Mouse (Mus musculus) heart, embryonic 12.5 days (tissue): ENCODE results near the gene Mgat5. TPM values are rescaled to one million over a fixed set of nuclear protein-coding genes. Genes with fewer than 3 reads are reported as not detected.

ENCODE experiments used
- ATAC-seq: fragments of 200-750 bp; cut with Nextera tagmentation; 2 replicates; pipeline ENCODE4 v1.8.0; 2017; ENCODE audit warnings: moderate TSS enrichment, moderate library complexity; ENCODE audit not compliant: insufficient number of reproducible peaks, low FRiP score
- H3K27ac ChIP-seq: fragments of 300-500 bp; sonication (generic); 2 replicates; pipeline ENCODE4 v1.5.1; 2016; ENCODE audit warnings: mild to moderate bottlenecking, moderate library complexity; ENCODE audit not compliant: poor library complexity, severe bottlenecking
- H3K27me3 ChIP-seq: fragments of 300-500 bp; sonication (generic); replicated peaks from 2 replicates; pipeline ENCODE4 v1.6.1; 2016; ENCODE audit warnings: mild to moderate bottlenecking, moderate library complexity
- H3K36me3 ChIP-seq: fragments of 300-500 bp; sonication (generic); 2 replicates; pipeline ENCODE4 v1.6.1; 2016; ENCODE audit warnings: mild to moderate bottlenecking, moderate library complexity
- H3K4me1 ChIP-seq: fragments of 300-500 bp; sonication (generic); replicated peaks from 2 replicates; pipeline ENCODE4 v1.6.1; 2016; ENCODE audit warnings: mild to moderate bottlenecking
- H3K4me2 ChIP-seq: fragments of 300-500 bp; sonication (generic); 2 replicates; pipeline ENCODE4 v1.6.1; 2016; ENCODE audit warnings: mild to moderate bottlenecking, moderate library complexity
- H3K4me3 ChIP-seq: fragments of 300-500 bp; sonication (generic); 2 replicates; pipeline ENCODE4 v1.5.1; 2016; ENCODE audit warnings: mild to moderate bottlenecking
- H3K9ac ChIP-seq: fragments of 300-500 bp; sonication (generic); 2 replicates; pipeline ENCODE4 v1.6.1; 2016; ENCODE audit warnings: mild to moderate bottlenecking, moderate library complexity
- H3K9me3 ChIP-seq: fragments of 300-500 bp; sonication (generic); replicated peaks from 2 replicates; pipeline ENCODE4 v1.6.1; 2016; ENCODE audit warnings: mild to moderate bottlenecking, moderate library complexity
- WGBS: fragments of 180-500 bp; shearing (Covaris S2); methylation state at CpG from one replicate; pipeline ENCODE4 v1.1.7; 2016; 5-methylcytosine and 5-hydroxymethylcytosine counted together
- polyA plus RNA-seq: library from polyadenylated mRNA; unstranded; fragments of >200 nt; fragmentation: Nextera tagmentation; extraction: Ambion mirVana; gene quantifications from 2 replicates; pipeline ENCODE4 v1.2.1, GENCODE M21; 2016

Mgat5 gene
- polyA plus RNA-seq, 1 experiment from 2014 or later, result 4.3 TPM

- H3K27me3 ChIP-seq, result no peaks in the 10 kb centered on the region
- H3K9ac ChIP-seq, result no peak overlapping the region
- no peaks in the 10 kb centered on the region for H3K4me1 ChIP-seq
- 88% methylated on average over 9 of the region's 9 CpGs for WGBS
- H3K4me2 ChIP-seq, result no peak overlapping the region
- peaks cover 63% of the 10 kb centered on the region for H3K36me3 ChIP-seq
- H3K9me3 ChIP-seq, result peaks cover 3% of the 10 kb centered on the region; the same call in 1 of the 2 replicates
- H3K4me3 ChIP-seq, result no peak overlapping the region
- H3K27ac ChIP-seq, result no peak overlapping the region
- ATAC-seq, result no peak
Measured at GRCm38 (mm10) chr1:127387661-127388060, 182.8 kb downstream of the Mgat5 start.

GRCm38 (mm10) chr1:127394716-127395115 lies 189.9 kb downstream of the Mgat5 start:
- peaks cover 3% of the 10 kb centered on the region; the same call in 1 of the 2 replicates for H3K9me3 ChIP-seq
- no peaks in the 10 kb centered on the region for H3K4me1 ChIP-seq
- H3K4me3 ChIP-seq, result no peak overlapping the region
- 90% methylated on average over 2 of the region's 2 CpGs for WGBS
- H3K27me3 ChIP-seq, result no peaks in the 10 kb centered on the region
- H3K9ac ChIP-seq, result no peak overlapping the region
- ATAC-seq, result no peak
- peaks cover 32% of the 10 kb centered on the region for H3K36me3 ChIP-seq
- no peak overlapping the region for H3K27ac ChIP-seq
- no peak overlapping the region for H3K4me2 ChIP-seq

- Histone ChIP-seq H3K36me3 (peaks cover 30% of the 10 kb centered on the region), H3K4me2 (no peak overlapping the region), H3K4me1 (no peaks in the 10 kb centered on the region), H3K9me3 (peaks cover 3% of the 10 kb centered on the region; the same call in 1 of the 2 replicates), H3K9ac (no peak overlapping the region), H3K27me3 (no peaks in the 10 kb centered on the region), H3K4me3 (no peak overlapping the region), H3K27ac (no peak overlapping the region)
- WGBS, result 88% methylated on average over 5 of the region's 5 CpGs
- ATAC-seq, result no peak
Measured at GRCm38 (mm10) chr1:127395724-127396123, 190.9 kb downstream of the Mgat5 start.

GRCm38 (mm10) chr1:127396569-127397349 lies 191.9 kb downstream of the Mgat5 start:
- Histone ChIP-seq H3K9ac (no peak overlapping the region), H3K27me3 (no peaks in the 10 kb centered on the region), H3K4me3 (no peak overlapping the region), H3K27ac (no peak overlapping the region), H3K4me2 (no peak overlapping the region), H3K4me1 (no peaks in the 10 kb centered on the region), H3K36me3 (peaks cover 20% of the 10 kb centered on the region), H3K9me3 (no peaks in the 10 kb centered on the region)
- no peak for ATAC-seq
- WGBS, result 80% methylated on average over 12 of the region's 12 CpGs

GRCm38 (mm10) chr1:127397396-127397795 lies 192.6 kb downstream of the Mgat5 start:
- Histone ChIP-seq H3K4me3 (no peak overlapping the region), H3K4me2 (no peak overlapping the region), H3K9ac (no peak overlapping the region), H3K27ac (no peak overlapping the region), H3K27me3 (no peaks in the 10 kb centered on the region), H3K36me3 (peaks cover 21% of the 10 kb centered on the region; the same call in 1 of the 2 replicates), H3K4me1 (no peaks in the 10 kb centered on the region), H3K9me3 (no peaks in the 10 kb centered on the region)
- ATAC-seq, result no peak
- WGBS, result 81% methylated on average over 13 of the region's 13 CpGs

GRCm38 (mm10) chr1:127398186-127398585 lies 193.4 kb downstream of the Mgat5 start:
- no peak for ATAC-seq
- H3K4me3 ChIP-seq, result no peak overlapping the region
- H3K9ac ChIP-seq, result no peak overlapping the region
- H3K36me3 ChIP-seq, result peaks cover 18% of the 10 kb centered on the region
- WGBS, result 87% methylated on average over 5 of the region's 5 CpGs
- H3K27ac ChIP-seq, result no peak overlapping the region
- H3K27me3 ChIP-seq, result no peaks in the 10 kb centered on the region
- no peaks in the 10 kb centered on the region for H3K9me3 ChIP-seq
- H3K4me2 ChIP-seq, result no peak overlapping the region
- no peaks in the 10 kb centered on the region for H3K4me1 ChIP-seq

GRCm38 (mm10) chr1:127400198-127400597 lies 195.4 kb downstream of the Mgat5 start:
- no peak for ATAC-seq
- Histone ChIP-seq H3K4me2 (no peak overlapping the region), H3K36me3 (peaks cover 18% of the 10 kb centered on the region), H3K4me1 (0 out of 2 replicates have a peak, but pooled peaks cover 5% of the 10 kb centered on the region), H3K27ac (no peak overlapping the region), H3K9ac (no peak overlapping the region), H3K27me3 (no peaks in the 10 kb centered on the region), H3K4me3 (no peak overlapping the region), H3K9me3 (no peaks in the 10 kb centered on the region)
- 75% methylated on average over 2 of the region's 2 CpGs for WGBS

- WGBS, result 89% methylated on average over 6 of the region's 6 CpGs
Measured at GRCm38 (mm10) chr1:127400666-127401065, 195.9 kb downstream of the Mgat5 start.

GRCm38 (mm10) chr1:127404655-127405054 lies 199.8 kb downstream of the Mgat5 start:
- no peak overlapping the region for H3K9ac ChIP-seq
- no peak overlapping the region for H3K27ac ChIP-seq
- H3K4me1 ChIP-seq, result peaks cover 16% of the 10 kb centered on the region
- H3K27me3 ChIP-seq, result no peaks in the 10 kb centered on the region
- H3K9me3 ChIP-seq, result no peaks in the 10 kb centered on the region
- peaks cover 12% of the 10 kb centered on the region for H3K36me3 ChIP-seq
- WGBS, result 59% methylated on average over 3 of the region's 3 CpGs
- H3K4me2 ChIP-seq, result no peak overlapping the region
- ATAC-seq, result no peak
- H3K4me3 ChIP-seq, result no peak overlapping the region

More at GRCm38 (mm10) chr1:127400666-127401065, 195.9 kb downstream of the Mgat5 start:
- H3K4me1 ChIP-seq, result 0 out of 2 replicates have a peak, but pooled peaks cover 5% of the 10 kb centered on the region
- H3K4me2 ChIP-seq, result no peak overlapping the region
- no peak overlapping the region for H3K4me3 ChIP-seq
- H3K27me3 ChIP-seq, result no peaks in the 10 kb centered on the region
- no peak overlapping the region for H3K9ac ChIP-seq
- H3K36me3 ChIP-seq, result peaks cover 18% of the 10 kb centered on the region
- no peak overlapping the region for H3K27ac ChIP-seq
- H3K9me3 ChIP-seq, result no peaks in the 10 kb centered on the region
- ATAC-seq, result no peak

GRCm38 (mm10) chr1:127408957-127409423 lies 204.2 kb downstream of the Mgat5 start:
- H3K27me3 ChIP-seq, result no peaks in the 10 kb centered on the region
- ATAC-seq, result no peak

GRCm38 (mm10) chr1:127409512-127409911 lies 204.7 kb downstream of the Mgat5 start:
- Histone ChIP-seq H3K4me2 (no peak overlapping the region), H3K9ac (no peak overlapping the region), H3K4me3 (no peak overlapping the region), H3K4me1 (peaks cover 23% of the 10 kb centered on the region), H3K36me3 (peaks cover 16% of the 10 kb centered on the region), H3K9me3 (no peaks in the 10 kb centered on the region), H3K27me3 (no peaks in the 10 kb centered on the region), H3K27ac (peak overlapping the region; percentile 25; the same call in 1 of the 2 replicates)
- WGBS, result 29% methylated on average over 5 of the region's 5 CpGs
- ATAC-seq, result no peak

More at GRCm38 (mm10) chr1:127408957-127409423, 204.2 kb downstream of the Mgat5 start:
- H3K36me3 ChIP-seq, result peaks cover 15% of the 10 kb centered on the region
- WGBS, result 56% methylated on average over 2 of the region's 2 CpGs
- H3K4me3 ChIP-seq, result no peak overlapping the region
- no peak overlapping the region for H3K9ac ChIP-seq
- no peaks in the 10 kb centered on the region for H3K9me3 ChIP-seq
- H3K27ac ChIP-seq, result peak overlapping the region; percentile 20
- H3K4me1 ChIP-seq, result peaks cover 23% of the 10 kb centered on the region
- H3K4me2 ChIP-seq, result no peak overlapping the region
